Mouse (Mus musculus) induced T-regulatory cell, adult 2 months (primary cell): ENCODE measurements around the gene Tubd1.

ENCODE experiments used
- DNase-seq: peaks from one replicate; pipeline ENCODE4 v3.0.0-alpha.2; 2012; ENCODE audit warnings: low read depth

Tubd1 gene

DNA sequence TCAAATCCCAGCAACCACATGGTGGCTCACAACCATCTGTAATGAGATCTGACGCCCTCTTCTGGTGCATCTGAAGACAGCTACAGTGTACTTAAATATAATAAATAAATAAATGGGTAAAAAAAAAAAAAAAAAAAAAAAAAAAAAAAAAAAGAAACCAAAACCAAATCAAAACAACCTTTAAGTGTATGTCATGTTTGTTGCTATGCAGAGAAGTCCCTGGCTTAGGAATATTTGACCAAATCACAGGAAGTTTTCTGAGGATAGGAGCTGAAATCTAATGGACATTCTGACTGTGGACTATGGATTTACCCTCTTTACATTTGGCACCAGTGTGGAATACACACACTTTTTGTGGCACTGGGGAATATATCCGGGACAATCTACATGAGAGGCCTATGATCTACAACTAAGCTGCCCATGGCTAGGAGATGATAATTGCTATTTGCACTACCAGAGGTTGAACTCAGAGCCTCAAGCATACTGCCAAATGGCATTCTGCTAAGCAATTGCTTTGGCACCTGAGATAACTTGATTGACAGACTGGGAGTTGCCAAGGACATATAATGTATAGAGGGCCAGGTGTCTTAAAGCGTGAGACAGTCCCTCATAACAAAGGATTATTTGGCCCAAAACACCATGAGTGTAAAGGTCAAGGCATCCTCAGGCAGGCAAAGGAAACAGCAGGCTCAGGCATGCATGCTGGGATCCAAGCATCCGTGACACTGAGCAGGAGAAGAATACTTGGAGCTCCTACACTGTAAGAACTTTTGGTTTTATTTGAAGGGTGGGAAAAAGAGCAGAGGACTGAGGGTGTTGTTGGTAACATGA, 54.8 kb downstream of the Tubd1 start:
- peak; percentile 67 for DNase-seq

- peak; percentile 64 for DNase-seq
Measured at GRCm38 (mm10) chr11:86600209-86600557, 55.4 kb downstream of the Tubd1 start.

GRCm38 (mm10) chr11:86602116-86602515, 57.3 kb downstream of the Tubd1 start:
- no peak for DNase-seq

DNA sequence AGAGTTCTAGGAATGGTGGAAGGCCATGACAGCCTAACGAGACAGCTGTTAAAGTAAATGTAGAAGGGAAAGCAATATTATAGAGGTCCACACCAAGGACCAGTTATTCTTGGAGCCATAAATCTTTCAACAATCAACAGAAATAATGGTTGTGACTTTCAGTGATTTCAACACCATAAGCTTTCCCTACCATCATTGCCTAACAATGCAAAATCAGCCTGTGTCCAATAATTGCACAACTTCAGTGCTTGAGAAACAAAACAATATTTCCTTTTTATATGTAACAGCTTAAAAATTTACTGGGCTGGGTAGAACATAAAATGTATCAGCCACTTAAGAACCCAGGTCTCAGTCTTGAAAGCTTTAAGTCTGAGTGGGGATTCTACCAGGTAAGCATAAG, 58.9 kb downstream of the Tubd1 start:
- no peak for DNase-seq

DNA sequence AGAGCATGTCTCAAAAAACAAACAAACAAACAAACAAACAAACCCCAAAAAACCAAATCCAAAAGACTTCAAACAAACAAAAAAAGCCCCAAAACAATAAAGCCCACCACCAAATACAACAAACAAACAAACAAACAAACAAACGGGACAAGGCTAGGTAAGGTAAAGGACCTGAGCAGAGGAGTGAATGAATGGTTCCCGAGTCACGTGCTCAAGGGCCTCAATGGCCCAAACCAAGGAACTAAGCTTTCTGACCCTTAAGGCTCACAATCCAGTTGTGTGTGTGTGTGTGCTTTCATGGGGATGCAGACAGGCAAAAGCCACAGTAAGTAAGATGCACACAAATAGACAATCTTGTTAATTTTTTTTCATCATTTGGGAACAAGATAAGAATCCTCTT, 59.5 kb downstream of the Tubd1 start:
- no peak for DNase-seq

GRCm38 (mm10) chr11:86604732-86605520, 60.1 kb downstream of the Tubd1 start:
- DNase-seq = no peak

DNA sequence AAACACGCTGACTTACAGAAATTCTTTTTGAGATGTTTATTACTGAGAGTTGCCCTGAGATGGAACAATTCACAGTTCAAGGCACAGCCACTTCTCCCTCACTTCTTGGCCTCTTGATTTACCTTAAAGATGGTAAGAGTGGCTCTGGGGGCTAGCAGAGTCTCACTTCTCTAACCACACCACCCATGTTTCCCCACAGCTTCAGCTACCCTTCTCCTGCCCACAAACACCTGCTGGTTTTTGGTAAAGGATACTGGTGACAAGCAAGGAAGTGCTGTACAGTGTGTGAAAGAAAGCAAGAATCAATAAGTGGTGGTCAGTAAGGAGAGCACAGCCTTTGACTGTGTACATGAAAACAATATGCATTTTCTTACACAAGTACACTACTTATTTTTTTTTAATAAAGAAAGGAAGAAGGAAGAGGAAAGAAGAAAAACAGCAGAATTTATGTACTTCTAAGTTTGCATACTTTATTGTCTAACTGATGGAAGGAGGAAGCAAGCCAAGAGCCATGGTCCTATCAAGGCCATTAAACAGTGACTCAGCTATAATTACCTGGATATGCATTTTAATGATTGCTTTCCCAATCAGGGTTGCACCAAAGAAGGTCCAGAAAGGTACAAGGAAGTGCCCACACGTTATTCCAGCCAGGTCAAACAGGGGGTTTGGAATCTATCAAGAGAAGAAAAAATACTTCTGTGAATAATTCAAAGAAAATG, 62.0 kb downstream of the Tubd1 start:
- DNase-seq = peak; percentile 65

DNA sequence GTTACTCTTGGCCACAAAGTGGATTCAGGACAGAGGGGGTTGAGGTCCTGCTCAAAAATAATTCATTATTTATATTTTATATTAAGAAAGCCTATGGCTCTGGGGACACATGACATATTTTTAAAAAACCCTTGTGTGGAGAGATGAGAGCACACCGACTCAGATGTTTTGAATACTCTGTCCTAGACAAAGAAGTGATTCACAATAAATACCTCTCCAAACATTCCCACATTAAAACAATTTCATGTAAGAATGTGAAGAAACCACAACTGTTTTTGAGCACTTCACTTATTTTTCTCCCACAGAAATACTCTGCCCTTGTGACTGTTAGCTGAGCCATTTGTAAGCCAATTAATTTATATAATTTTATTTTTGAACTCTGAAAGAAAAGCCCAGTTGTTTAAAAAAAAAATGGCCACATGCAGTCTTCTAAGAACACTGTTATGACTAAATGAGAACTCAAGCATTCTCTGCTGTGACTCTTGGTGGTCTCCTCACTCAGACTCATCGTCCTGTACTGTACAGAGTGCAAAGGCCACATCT, 63.1 kb downstream of the Tubd1 start:
- no peak for DNase-seq

GRCm38 (mm10) chr11:86610239-86610638, 65.4 kb downstream of the Tubd1 start:
- DNase-seq = peak; percentile 51

GRCm38 (mm10) chr11:86611991-86612390, 67.2 kb downstream of the Tubd1 start:
- DNase-seq = no peak

DNA sequence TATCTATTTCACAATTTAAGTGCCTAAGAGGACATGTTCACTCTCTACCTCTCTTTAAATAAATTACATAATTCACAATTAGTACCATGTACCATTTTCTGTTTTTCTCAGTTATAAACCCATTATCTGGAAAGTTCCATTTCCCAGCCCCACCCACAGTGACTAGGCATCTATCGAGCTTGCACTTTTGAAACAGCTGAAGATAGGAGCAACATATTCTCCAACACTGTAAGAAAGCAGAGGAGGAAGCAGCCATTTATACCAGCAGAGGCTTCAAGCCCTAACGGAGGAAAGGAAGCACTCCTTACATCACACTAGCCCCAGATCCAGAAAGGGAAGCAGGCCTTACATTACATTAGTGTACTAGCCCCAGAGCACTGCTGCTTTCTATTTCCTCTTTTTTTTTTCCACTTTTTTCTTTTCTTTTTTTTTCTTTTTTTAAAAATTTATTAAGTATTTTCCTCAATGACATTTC, 69.3 kb downstream of the Tubd1 start:
- DNase-seq = peak; percentile 63

DNA sequence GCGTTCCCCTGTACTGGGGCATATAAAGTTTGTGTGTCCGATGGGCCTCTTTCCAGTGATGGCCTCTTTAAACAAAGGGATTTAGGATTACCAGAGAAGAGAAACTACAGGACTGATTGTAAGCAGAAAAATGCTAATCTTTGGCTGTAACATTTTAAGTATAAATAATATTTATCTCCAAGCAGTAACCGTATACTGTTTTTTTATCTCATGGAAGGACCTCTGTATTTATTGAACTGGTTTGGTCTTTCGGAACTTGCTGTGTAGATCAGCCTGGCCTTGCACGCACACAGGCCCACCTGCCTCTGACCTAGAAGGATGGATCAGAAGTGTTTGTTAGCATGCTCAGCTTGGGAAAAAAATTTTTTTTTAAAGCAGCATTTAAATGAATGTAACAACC, 69.8 kb downstream of the Tubd1 start:
- DNase-seq = no peak
